Mouse (Mus musculus) B cell, adult 67 days (primary cell): ENCODE data around the gene Sik2. TPM values are rescaled to one million over a fixed set of nuclear protein-coding genes. Genes with fewer than 3 reads are reported as not detected.

Source experiments
- total RNA-seq, 2 experiments: library from RNA; stranded (reverse); gene quantifications; 4 replicates each; pipeline ENCODE4 v1.2.4; 2023

Gene Sik2
- 10 to 100 TPM; 35.6 to 39.5 TPM for total RNA-seq

DNA sequence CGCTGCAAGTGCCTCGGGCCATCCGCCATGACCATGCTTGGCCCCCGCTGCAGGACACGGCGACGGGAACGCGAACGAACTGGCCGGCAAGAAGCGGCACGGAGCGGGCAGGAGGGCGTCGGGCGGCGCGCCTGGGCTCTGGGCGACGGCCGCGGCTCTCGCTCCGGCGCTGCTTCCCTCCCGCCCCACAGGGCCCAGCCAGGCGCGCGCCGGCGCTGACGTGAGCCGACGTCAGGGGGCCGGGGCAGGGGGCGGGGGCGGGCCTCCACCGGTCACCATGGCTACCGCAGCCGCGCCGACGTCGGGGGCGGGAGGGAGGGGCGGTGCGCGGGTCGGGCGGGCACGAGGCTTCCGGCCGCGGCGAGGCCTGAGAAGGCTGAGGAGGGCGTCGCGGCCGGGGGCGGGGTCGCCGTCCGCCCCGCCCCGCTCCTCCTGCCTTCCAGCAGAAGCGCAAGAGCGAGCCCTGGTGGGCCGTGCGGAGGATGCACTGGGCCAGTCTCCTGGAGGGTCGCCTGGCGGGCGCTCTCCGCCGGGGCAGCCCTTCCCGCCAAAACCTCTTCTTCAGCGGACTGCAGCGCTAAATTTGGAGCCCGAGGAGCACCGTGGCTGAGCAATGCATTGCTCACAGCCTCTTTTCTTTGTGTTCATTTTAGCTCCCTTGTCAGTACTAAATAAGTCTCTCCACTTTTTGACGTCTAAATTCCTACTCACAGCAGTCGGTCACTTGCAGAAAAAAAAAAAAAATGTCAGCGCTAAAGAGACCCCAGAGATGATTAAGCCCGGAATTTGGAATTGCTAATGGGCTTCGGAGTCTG lies at the start of gene Sik2:
Gene Sik2, minus strand, starts transcription at position 233 of the 815 bp plus-strand sequence.

DNA sequence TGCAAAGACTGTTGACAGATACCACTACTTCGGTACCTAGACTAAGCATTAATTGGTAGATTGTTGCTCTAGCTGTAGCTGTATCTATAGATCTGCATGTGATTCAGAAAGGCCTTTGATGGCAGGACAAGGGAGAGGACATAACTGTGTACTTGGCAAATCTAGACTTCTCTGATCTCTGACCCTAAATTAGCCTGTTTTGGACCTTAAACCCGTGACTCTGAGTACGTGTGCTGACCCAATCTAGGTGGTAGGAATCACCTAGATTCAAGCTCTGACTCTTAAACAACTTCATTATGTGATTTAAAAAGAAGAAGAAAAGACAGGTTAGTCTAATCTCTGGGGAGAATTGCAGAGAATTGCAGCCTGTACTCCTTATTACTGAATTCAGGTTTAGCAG lies 163.8 kb downstream of the Sik2 start, which contains the start of gene Ppp2r1b:
Gene Ppp2r1b, plus strand, starts transcription at position 221 of the 400 bp plus-strand sequence.

Other genes with a start within 250 kb of the Sik2 start
- gene Fdxacb1, start 240.8 kb downstream of the Sik2 start, total RNA-seq = 10 to 100 TPM; 18.9 to 19.4 TPM
- 10 to 100 TPM; 22.0 to 31.0 TPM for gene Alg9, start 234.1 kb downstream of the Sik2 start, total RNA-seq
- gene 1110032A03Rik, start 233.6 kb downstream of the Sik2 start, total RNA-seq = 10 to 100 TPM; 25.8 to 26.1 TPM
- 10 to 100 TPM; 39.2 to 45.5 TPM for gene Ppp2r1b, start 163.8 kb downstream of the Sik2 start, total RNA-seq
- not detected for gene Btg4, start 51.8 kb upstream of the Sik2 start, total RNA-seq
- gene Layn, start 68.0 kb upstream of the Sik2 start, total RNA-seq = not detected
- gene 4833427G06Rik, start 93.0 kb upstream of the Sik2 start, total RNA-seq = not detected
- gene Gm32742, start 156.4 kb upstream of the Sik2 start, total RNA-seq = not detected
- gene Pou2af1, start 204.6 kb upstream of the Sik2 start, total RNA-seq = 100 to 1,000 TPM; 410 to 414 TPM